ENCODE assay signal across 8 mouse cellular contexts in genomic region chr3:34642498-34642941, GRCm38 (mm10). TPM values are rescaled to one million over a fixed set of nuclear protein-coding genes. Genes with fewer than 3 reads are reported as not detected.
DNase-seq lines count a peak whose midpoint lies in the region; ATAC-seq and TF ChIP-seq lines count a peak whose summit lies in the region.

No protein-coding gene starts in this region.

- DNase-seq in adrenal gland, postnatal 25 days, result peak; percentile 29
- DNase-seq in adrenal gland, postnatal 14 days, result no peak
- DNase-seq in cerebellum, adult 2 months, result peak; percentile 51
- peak; percentile 73 to 84 for DNase-seq in frontal cortex, postnatal 14 days (ENCODE audit: low spot score in 2 of 2)
- peak; percentile 86 to 87 for DNase-seq in layer of hippocampus, adult 8-10 months (ENCODE audit: low spot score in 2 of 2)
- DNase-seq in MN1 (ENCODE audit: low spot score), result no peak

- peak overlapping the region; percentile 52 for H3K9ac ChIP-seq in midbrain, embryonic 16.5 days (ENCODE audit: low read depth, low read length)

- H3K36me3 ChIP-seq in midbrain, embryonic 16.5 days (ENCODE audit: control insufficient read depth, insufficient read depth, low read length), result no peaks in the 10 kb centered on the region

- peaks cover 1% of the 10 kb centered on the region; the same call in 1 of the 2 replicates for H3K27me3 ChIP-seq in cerebellum, adult 2 months (ENCODE audit: control insufficient read depth, insufficient read depth, low read length)
- peaks cover 11% of the 10 kb centered on the region for H3K27me3 ChIP-seq in midbrain, embryonic 16.5 days (ENCODE audit: control insufficient read depth, insufficient read depth, low read depth, low read length)

- peak overlapping the region; percentile 52 for H3K4me2 ChIP-seq in midbrain, embryonic 16.5 days (ENCODE audit: low read length)

- TF ChIP-seq POLR2A in cerebellum, adult 2 months (IDR thresholded peaks at IDR 0.05; ENCODE audit: borderline replicate concordance, insufficient read depth, low read length), result no peak

- ATAC-seq in midbrain, embryonic 16.5 days, result peak; percentile 54
- no peak for ATAC-seq in granulocyte monocyte progenitor cell, adult 5-6 weeks (replicated peaks; ENCODE audit: poor library complexity, severe bottlenecking)

- no peak for TF ChIP-seq CTCF in cerebellum, adult 2 months (IDR thresholded peaks at IDR 0.05; ENCODE audit: borderline replicate concordance, insufficient read depth, low read depth, low read length)

- H3K9me3 ChIP-seq in midbrain, embryonic 16.5 days (replicated peaks; ENCODE audit: control insufficient read depth, low read length, poor library complexity, severe bottlenecking), result no peaks in the 10 kb centered on the region

- 0 out of 2 replicates have a peak, but pooled peaks cover 4% of the 10 kb centered on the region for H3K4me1 ChIP-seq in cerebellum, adult 2 months (ENCODE audit: control insufficient read depth, insufficient read depth, low read length)
- H3K4me1 ChIP-seq in midbrain, embryonic 16.5 days (ENCODE audit: control insufficient read depth, insufficient read depth, low read length), result peaks cover 25% of the 10 kb centered on the region

- H3K27ac ChIP-seq in cerebellum, adult 2 months (ENCODE audit: insufficient read depth, low read length), result no peak overlapping the region
- H3K27ac ChIP-seq in midbrain, embryonic 16.5 days (ENCODE audit: low read length), result peak overlapping the region; percentile 62

- H3K4me3 ChIP-seq in cerebellum, adult 2 months (replicated peaks; ENCODE audit: insufficient read depth, low read depth, low read length), result no peak overlapping the region
- H3K4me3 ChIP-seq in midbrain, embryonic 16.5 days (ENCODE audit: low read depth, low read length), result peak overlapping the region; percentile 30

- WGBS in cerebellum, adult 2 months, result under 1% methylated on average over 20 of the region's 20 CpGs
- 0% methylated on average over 18 of the region's 20 CpGs for WGBS in midbrain, embryonic 16.5 days

RNA-seq across cellular contexts. Expression of gene Sox2, which starts 7.7 kb away (rescaled TPM):
- 0.43 and 0.58 TPM in 2 replicates for total RNA-seq in adrenal gland, postnatal 25 days (2021)
- total RNA-seq in adrenal gland, postnatal 14 days (2021), result 0.63 and 0.75 TPM in 2 replicates
- 24.5 and 26.5 TPM in 2 replicates for polyA plus RNA-seq in cerebellum, adult 2 months (2012; rRNA removed)
- 10 to 100 TPM; 38.6 to 47.2 (median 43.5) TPM for total RNA-seq in layer of hippocampus, adult 8-10 months (2022)
- polyA plus RNA-seq in midbrain, embryonic 16.5 days (2015; fragmentation: Nextera tagmentation; extraction: Ambion mirVana), result 14.3 and 22.2 TPM in 2 replicates
- not detected in 2 replicates for total RNA-seq in granulocyte monocyte progenitor cell, adult 5-6 weeks (2014; fragmentation: Nextera tagmentation)
- not detected in 2 replicates for total RNA-seq in granulocyte monocyte progenitor cell, adult 5-6 weeks (2017)

Comparison
In these comparisons a context has a peak if more than half of its experiments do, and no peak if none do; other contexts are left out.
1. DNase-seq: peak in adrenal gland, postnatal 25 days (single experiment), cerebellum, adult 2 months (2 of 2), frontal cortex, postnatal 14 days (2 of 2) and layer of hippocampus, adult 8-10 months (2 of 2); none in adrenal gland, postnatal 14 days (single experiment) and MN1 (single experiment).
2. RNA of gene Sox2, which starts 7.7 kb away (total RNA-seq): 38.6 to 47.2 TPM in layer of hippocampus, adult 8-10 months; 0.63 to 0.75 TPM in adrenal gland, postnatal 14 days, 0.43 to 0.58 TPM in adrenal gland, postnatal 25 days and not detected in granulocyte monocyte progenitor cell, adult 5-6 weeks; every median in the first group is over 10 times any median in the second.